21 mouse cellular contexts compared by ENCODE assay signal in the genomic region with DNA sequence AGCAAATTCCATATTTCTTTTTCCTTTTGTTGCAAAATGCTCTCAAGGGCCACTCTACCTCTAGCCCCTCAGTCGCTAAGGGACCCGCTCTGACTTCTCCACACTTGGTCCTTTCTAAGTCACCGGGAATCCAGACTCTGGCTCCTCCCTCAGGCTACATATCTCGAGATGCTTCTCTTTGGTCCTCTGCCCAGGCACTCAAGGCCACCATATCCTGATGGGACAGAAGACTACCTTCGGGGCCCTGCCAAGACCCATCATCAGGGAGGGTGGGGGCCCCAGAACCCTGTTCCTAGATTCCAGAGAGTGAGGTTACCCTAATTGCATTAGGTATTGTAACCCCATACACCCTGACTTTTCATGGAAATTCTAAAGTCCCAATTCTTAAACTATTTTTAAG.
DNase-seq lines count a peak whose midpoint lies in the region; TF ChIP-seq lines count a peak whose summit lies in the region.
"Had no signal": no experiment of that assay in that cellular context is flagged by ENCODE, and none has a peak within 500 bp of the region (broad histone marks: within the 10 kb centered on the region; RNA-seq: fewer than 3 reads in every experiment).

No protein-coding gene starts in this region.

- no peak for DNase-seq in heart, embryonic 10.5 days (ENCODE audit: low spot score)
- no peak for DNase-seq in heart, postnatal 10 days
- peak; percentile 62 for DNase-seq in ovary, adult 18-20 months (ENCODE audit: low spot score)
- no peak for DNase-seq in ovary, postnatal 10 days (ENCODE audit: low spot score)
- DNase-seq in adrenal gland, adult 8-10 months: peak; percentile 51
- DNase-seq in testis, postnatal 10 days (ENCODE audit: low spot score): peak; percentile 60
- DNase-seq in adipocyte (ENCODE audit: low spot score): no peak
- DNase-seq in thymus, adult 2 months: no peak
- DNase-seq: B cell, adult 2 months; cerebellum, adult 11-12 months; cerebellum, postnatal 25 days; kidney, adult 2 months; kidney, postnatal 10 days; liver; right cerebral cortex, adult 18-20 months had no signal

- H3K27ac ChIP-seq in heart, embryonic 10.5 days: peak overlapping the region; percentile 65; the same call in 1 of the 2 replicates
- H3K27ac ChIP-seq in thymus, adult 2 months (ENCODE audit: control insufficient read depth, insufficient read depth, low read length): no peak overlapping the region
- H3K27ac ChIP-seq: forebrain, embryonic 12.5 days; midbrain, embryonic 12.5 days had no signal

- no peaks in the 10 kb centered on the region for H3K27me3 ChIP-seq in heart, embryonic 10.5 days (ENCODE audit: insufficient read depth, poor library complexity, severe bottlenecking)
- H3K27me3 ChIP-seq in thymus, adult 2 months (ENCODE audit: control insufficient read depth, insufficient read depth, low read length): no peaks in the 10 kb centered on the region
- H3K27me3 ChIP-seq: embryonic facial prominence, embryonic 13.5 days; forebrain, embryonic 12.5 days; hindbrain, embryonic 15.5 days; stomach, embryonic 15.5 days had no signal

- peaks cover 7% of the 10 kb centered on the region; the same call in 1 of the 2 replicates for H3K9me3 ChIP-seq in heart, embryonic 10.5 days
- H3K9me3 ChIP-seq: hindbrain, embryonic 15.5 days; stomach, embryonic 15.5 days had no signal

- intact Hi-C loops in heart, postnatal 10 days (cut with DNase I): no loop called here

- no peak for TF ChIP-seq CTCF in thymus, adult 2 months (IDR thresholded peaks at IDR 0.05; ENCODE audit: borderline replicate concordance, control insufficient read depth, extremely low read depth, insufficient read depth, low read length, poor library complexity)

- peaks cover 64% of the 10 kb centered on the region for H3K4me1 ChIP-seq in heart, embryonic 10.5 days
- no peaks in the 10 kb centered on the region for H3K4me1 ChIP-seq in thymus, adult 2 months (replicated peaks; ENCODE audit: control insufficient read depth, insufficient read depth, low read length)

- TF ChIP-seq POLR2A in thymus, adult 2 months (IDR thresholded peaks at IDR 0.05; ENCODE audit: control insufficient read depth, extremely low read depth, insufficient read depth, low read length, poor library complexity): no peak

- H3K4me3 ChIP-seq in heart, embryonic 10.5 days: no peak overlapping the region
- H3K4me3 ChIP-seq in thymus, adult 2 months (ENCODE audit: control insufficient read depth, insufficient read depth, low read length): no peak overlapping the region
- H3K4me3 ChIP-seq: embryonic facial prominence, embryonic 13.5 days; erythroblast, embryonic 14.5 days; forebrain, embryonic 12.5 days; hindbrain, embryonic 15.5 days; midbrain, embryonic 12.5 days; stomach, embryonic 15.5 days had no signal

- H3K36me3 ChIP-seq in heart, embryonic 10.5 days: peaks cover 15% of the 10 kb centered on the region
- no peaks in the 10 kb centered on the region for H3K36me3 ChIP-seq in thymus, adult 2 months (ENCODE audit: control insufficient read depth, insufficient read depth, low read length)
- H3K36me3 ChIP-seq: hindbrain, embryonic 15.5 days; stomach, embryonic 15.5 days had no signal

- 15% methylated on average over 5 of the region's 5 CpGs for WGBS in heart, embryonic 10.5 days
- 93% methylated on average over 5 of the region's 5 CpGs for WGBS in thymus, adult 2 months

Comparison
In these comparisons a context has a peak if more than half of its experiments do, and no peak if none do; other contexts are left out.
1. DNase-seq: peak in ovary, adult 18-20 months (single experiment), adrenal gland, adult 8-10 months (single experiment) and testis, postnatal 10 days (single experiment); none in heart, embryonic 10.5 days (single experiment), heart, postnatal 10 days (0 of 2), ovary, postnatal 10 days (single experiment), adipocyte (single experiment) and thymus, adult 2 months (single experiment).